Mouse (Mus musculus): ENCODE data around the gene Pfkm. TPM values are rescaled to one million over a fixed set of nuclear protein-coding genes. Genes with fewer than 3 reads are reported as not detected.
A peak's percentile ranks its signal among the peaks of the same experiment; 100 is the strongest.

The Pfkm gene
- polyA plus RNA-seq, 1 experiment from 2014 or later: 102 TPM

GRCm38 (mm10) chr15:98093121-98094011, 977 bp downstream of the Pfkm start, which contains the start of gene Senp1:
Gene Senp1, minus strand, starts transcription at chr15:98093744.
- under 1% methylated on average over 50 of the region's 58 CpGs for WGBS
- Histone ChIP-seq H3K4me1 (ENCODE audit: control insufficient read depth, insufficient read depth, low read length) (peaks cover 16% of the 10 kb centered on the region), H3K9ac (ENCODE audit: low read depth, low read length) (peak within 1 kb of the TSS; percentile 80), H3K4me3 (ENCODE audit: low read depth, low read length) (peak within 1 kb of the TSS; percentile 79), H3K27me3 (ENCODE audit: control insufficient read depth, insufficient read depth, low read depth, low read length) (no peaks in the 10 kb centered on the region), H3K4me2 (ENCODE audit: low read length) (peak within 1 kb of the TSS; percentile 62), H3K36me3 (ENCODE audit: control insufficient read depth, insufficient read depth, low read length) (no peaks in the 10 kb centered on the region), H3K9me3 (replicated peaks; ENCODE audit: control insufficient read depth, low read length, poor library complexity, severe bottlenecking) (no peaks in the 10 kb centered on the region), H3K27ac (ENCODE audit: low read length) (peak within 1 kb of the TSS; percentile 96)
- peak; percentile 93 for ATAC-seq

DNA sequence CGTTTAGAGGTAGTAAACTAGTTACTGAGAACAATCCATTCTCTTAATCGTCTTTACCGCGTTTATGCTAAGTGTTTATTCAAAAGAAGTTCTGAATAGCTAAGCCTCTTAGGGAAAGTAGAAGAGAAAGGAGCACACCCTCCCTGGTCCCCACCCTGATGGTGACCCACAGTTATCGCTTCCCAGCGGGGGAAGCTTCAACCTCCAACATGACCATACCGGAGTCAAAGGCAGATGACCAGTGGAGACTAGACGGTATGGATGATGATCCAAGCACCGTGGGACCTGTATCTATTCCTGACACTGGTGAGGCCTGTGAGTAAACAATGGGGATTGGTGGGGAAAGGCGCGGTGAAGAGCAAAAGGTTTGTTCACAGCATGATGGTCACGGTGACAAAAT, 2.5 kb downstream of the Pfkm start:
- H3K4me1 ChIP-seq (ENCODE audit: control insufficient read depth, insufficient read depth, low read length): peaks cover 16% of the 10 kb centered on the region
- H3K4me3 ChIP-seq (ENCODE audit: low read depth, low read length): no peak overlapping the region
- no peaks in the 10 kb centered on the region for H3K27me3 ChIP-seq (ENCODE audit: control insufficient read depth, insufficient read depth, low read depth, low read length)
- H3K9ac ChIP-seq (ENCODE audit: low read depth, low read length): no peak overlapping the region
- no peak overlapping the region for H3K27ac ChIP-seq (ENCODE audit: low read length)
- H3K4me2 ChIP-seq (ENCODE audit: low read length): no peak overlapping the region
- WGBS: 89% methylated on average over 12 of the region's 12 CpGs
- no peaks in the 10 kb centered on the region for H3K36me3 ChIP-seq (ENCODE audit: control insufficient read depth, insufficient read depth, low read length)
- no peaks in the 10 kb centered on the region for H3K9me3 ChIP-seq (replicated peaks; ENCODE audit: control insufficient read depth, low read length, poor library complexity, severe bottlenecking)
- no peak for ATAC-seq

GRCm38 (mm10) chr15:98096957-98097356, 4.6 kb downstream of the Pfkm start:
- ATAC-seq: no peak
- Histone ChIP-seq H3K9me3 (replicated peaks; ENCODE audit: control insufficient read depth, low read length, poor library complexity, severe bottlenecking) (0 out of 2 replicates have a peak, but pooled peaks cover 2% of the 10 kb centered on the region), H3K4me3 (ENCODE audit: low read depth, low read length) (no peak overlapping the region), H3K9ac (ENCODE audit: low read depth, low read length) (no peak overlapping the region), H3K36me3 (ENCODE audit: control insufficient read depth, insufficient read depth, low read length) (no peaks in the 10 kb centered on the region), H3K27ac (ENCODE audit: low read length) (no peak overlapping the region), H3K4me1 (ENCODE audit: control insufficient read depth, insufficient read depth, low read length) (peaks cover 10% of the 10 kb centered on the region), H3K27me3 (ENCODE audit: control insufficient read depth, insufficient read depth, low read depth, low read length) (no peaks in the 10 kb centered on the region), H3K4me2 (ENCODE audit: low read length) (no peak overlapping the region)
- 50% methylated on average over 3 of the region's 3 CpGs for WGBS

- Histone ChIP-seq H3K9me3 (replicated peaks; ENCODE audit: control insufficient read depth, low read length, poor library complexity, severe bottlenecking) (0 out of 2 replicates have a peak, but pooled peaks cover 3% of the 10 kb centered on the region), H3K27ac (ENCODE audit: low read length) (no peak overlapping the region), H3K27me3 (ENCODE audit: control insufficient read depth, insufficient read depth, low read depth, low read length) (no peaks in the 10 kb centered on the region), H3K4me2 (ENCODE audit: low read length) (no peak overlapping the region), H3K4me3 (ENCODE audit: low read depth, low read length) (no peak overlapping the region), H3K36me3 (ENCODE audit: control insufficient read depth, insufficient read depth, low read length) (no peaks in the 10 kb centered on the region), H3K9ac (ENCODE audit: low read depth, low read length) (no peak overlapping the region), H3K4me1 (ENCODE audit: control insufficient read depth, insufficient read depth, low read length) (peaks cover 5% of the 10 kb centered on the region)
- no peak for ATAC-seq
- WGBS: 91% methylated on average over 9 of the region's 9 CpGs
Measured at GRCm38 (mm10) chr15:98098519-98098918, 6.1 kb downstream of the Pfkm start.

DNA sequence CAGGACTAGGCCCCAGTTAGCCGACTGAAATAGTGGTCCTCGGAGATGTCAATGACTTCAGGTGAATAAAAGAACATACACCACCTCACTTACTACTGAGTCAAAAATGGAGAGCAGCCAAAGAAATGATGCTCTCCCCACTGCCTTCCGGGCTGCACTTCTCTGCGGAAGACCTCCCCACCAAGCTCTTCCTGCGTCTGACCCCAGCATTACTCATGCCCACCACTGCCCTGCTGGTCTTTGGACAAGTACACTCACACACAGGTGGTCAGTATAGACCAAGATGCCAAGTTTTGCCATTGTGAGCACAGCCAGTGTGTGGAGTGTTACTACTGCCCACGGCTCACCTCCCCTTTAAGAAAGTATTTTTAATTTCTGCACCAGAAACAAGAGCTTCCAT, 10.0 kb downstream of the Pfkm start:
- Histone ChIP-seq H3K4me3 (ENCODE audit: low read depth, low read length) (no peak overlapping the region), H3K9me3 (replicated peaks; ENCODE audit: control insufficient read depth, low read length, poor library complexity, severe bottlenecking) (0 out of 2 replicates have a peak, but pooled peaks cover 3% of the 10 kb centered on the region), H3K9ac (ENCODE audit: low read depth, low read length) (no peak overlapping the region), H3K27me3 (ENCODE audit: control insufficient read depth, insufficient read depth, low read depth, low read length) (no peaks in the 10 kb centered on the region), H3K36me3 (ENCODE audit: control insufficient read depth, insufficient read depth, low read length) (no peaks in the 10 kb centered on the region), H3K27ac (ENCODE audit: low read length) (no peak overlapping the region), H3K4me1 (ENCODE audit: control insufficient read depth, insufficient read depth, low read length) (peaks cover 2% of the 10 kb centered on the region), H3K4me2 (ENCODE audit: low read length) (no peak overlapping the region)
- WGBS: 95% methylated on average over 6 of the region's 6 CpGs
- ATAC-seq: no peak

- Histone ChIP-seq H3K27ac (ENCODE audit: low read length) (no peak overlapping the region), H3K36me3 (ENCODE audit: control insufficient read depth, insufficient read depth, low read length) (no peaks in the 10 kb centered on the region), H3K4me3 (ENCODE audit: low read depth, low read length) (no peak overlapping the region), H3K27me3 (ENCODE audit: control insufficient read depth, insufficient read depth, low read depth, low read length) (no peaks in the 10 kb centered on the region), H3K9me3 (replicated peaks; ENCODE audit: control insufficient read depth, low read length, poor library complexity, severe bottlenecking) (0 out of 2 replicates have a peak, but pooled peaks cover 3% of the 10 kb centered on the region), H3K9ac (ENCODE audit: low read depth, low read length) (no peak overlapping the region), H3K4me1 (ENCODE audit: control insufficient read depth, insufficient read depth, low read length) (peaks cover 19% of the 10 kb centered on the region), H3K4me2 (ENCODE audit: low read length) (no peak overlapping the region)
- no peak for ATAC-seq
- 87% methylated on average over 6 of the region's 6 CpGs for WGBS
Measured at GRCm38 (mm10) chr15:98106506-98106905, 14.1 kb downstream of the Pfkm start.

DNA sequence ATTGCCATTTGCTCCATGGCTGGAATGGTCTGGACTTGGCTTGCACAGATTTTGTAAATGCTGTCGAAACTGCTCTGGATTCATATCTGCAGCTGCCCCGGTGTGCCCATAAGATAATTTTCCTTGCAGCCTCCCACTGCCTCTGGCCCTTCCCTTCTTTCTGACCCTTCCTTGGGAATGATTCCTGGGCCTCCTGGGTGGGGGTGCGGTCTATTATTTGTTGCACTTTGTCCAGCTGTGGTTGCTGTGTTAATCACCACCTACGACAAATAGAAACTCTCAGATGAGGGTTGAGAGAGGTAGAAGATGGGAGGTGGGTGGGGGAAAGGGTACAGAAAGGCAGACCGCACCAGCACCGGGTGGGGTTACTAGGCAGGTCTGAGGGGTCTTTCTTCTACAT, 14.8 kb downstream of the Pfkm start:
- Histone ChIP-seq H3K4me1 (ENCODE audit: control insufficient read depth, insufficient read depth, low read length) (peaks cover 19% of the 10 kb centered on the region), H3K4me2 (ENCODE audit: low read length) (no peak overlapping the region), H3K9me3 (replicated peaks; ENCODE audit: control insufficient read depth, low read length, poor library complexity, severe bottlenecking) (no peaks in the 10 kb centered on the region), H3K27ac (ENCODE audit: low read length) (no peak overlapping the region), H3K4me3 (ENCODE audit: low read depth, low read length) (no peak overlapping the region), H3K36me3 (ENCODE audit: control insufficient read depth, insufficient read depth, low read length) (no peaks in the 10 kb centered on the region), H3K9ac (ENCODE audit: low read depth, low read length) (no peak overlapping the region), H3K27me3 (ENCODE audit: control insufficient read depth, insufficient read depth, low read depth, low read length) (no peaks in the 10 kb centered on the region)
- ATAC-seq: no peak
- 79% methylated on average over 6 of the region's 6 CpGs for WGBS

GRCm38 (mm10) chr15:98107703-98108296, 15.4 kb downstream of the Pfkm start:
- Histone ChIP-seq H3K27me3 (ENCODE audit: control insufficient read depth, insufficient read depth, low read depth, low read length) (no peaks in the 10 kb centered on the region), H3K9ac (ENCODE audit: low read depth, low read length) (peak overlapping the region; percentile 91), H3K27ac (ENCODE audit: low read length) (peak overlapping the region; percentile 89), H3K36me3 (ENCODE audit: control insufficient read depth, insufficient read depth, low read length) (no peaks in the 10 kb centered on the region), H3K4me1 (ENCODE audit: control insufficient read depth, insufficient read depth, low read length) (peaks cover 19% of the 10 kb centered on the region), H3K9me3 (replicated peaks; ENCODE audit: control insufficient read depth, low read length, poor library complexity, severe bottlenecking) (no peaks in the 10 kb centered on the region), H3K4me2 (ENCODE audit: low read length) (peak overlapping the region; percentile 64), H3K4me3 (ENCODE audit: low read depth, low read length) (peak overlapping the region; percentile 71)
- 30% methylated on average over 11 of the region's 11 CpGs for whole genome bisulfite sequencing
- ATAC-seq: no peak

Measured in midbrain, embryonic 16.5 days (tissue).